Mouse (Mus musculus) forebrain, embryonic 16.5 days (tissue): ENCODE data around the gene Ptgds. TPM values are rescaled to one million over a fixed set of nuclear protein-coding genes. Genes with fewer than 3 reads are reported as not detected.

Experiments used
- ATAC-seq: fragments of 200-750 bp; cut with Nextera tagmentation; 2 replicates; pipeline ENCODE4 v1.8.0; 2017; ENCODE audit warnings: mild to moderate bottlenecking, moderate library complexity
- H3K27ac ChIP-seq: fragments of 300-500 bp; sonication (generic); 2 replicates; pipeline ENCODE4 v1.5.1; 2014; ENCODE audit warnings: low read length, control low read depth
- H3K27me3 ChIP-seq: fragments of 300-500 bp; sonication (generic); replicated peaks from 2 replicates; pipeline ENCODE4 v1.6.1; 2014; ENCODE audit warnings: low read length; ENCODE audit not compliant: control insufficient read depth, insufficient read depth
- H3K36me3 ChIP-seq: fragments of 300-500 bp; sonication (generic); 2 replicates; pipeline ENCODE4 v1.6.1; 2014; ENCODE audit not compliant: control insufficient read depth, insufficient read depth
- H3K4me1 ChIP-seq: fragments of 300-500 bp; sonication (generic); replicated peaks from 2 replicates; pipeline ENCODE4 v1.6.1; 2014; ENCODE audit warnings: low read length; ENCODE audit not compliant: control insufficient read depth, insufficient read depth
- H3K4me2 ChIP-seq: fragments of 300-500 bp; sonication (generic); 2 replicates; pipeline ENCODE4 v1.6.1; 2014; ENCODE audit warnings: mild to moderate bottlenecking, low read length, control low read depth
- H3K4me3 ChIP-seq: fragments of 300-500 bp; sonication (generic); replicated peaks from 2 replicates; pipeline ENCODE4 v1.5.1; 2014; ENCODE audit warnings: mild to moderate bottlenecking, low read length, control low read depth
- H3K9ac ChIP-seq: fragments of 300-500 bp; sonication (generic); replicated peaks from 2 replicates; pipeline ENCODE4 v1.6.1; 2014; ENCODE audit warnings: low read depth, low read length, control low read depth
- H3K9me3 ChIP-seq: fragments of 300-500 bp; sonication (generic); 2 replicates; pipeline ENCODE4 v1.6.1; 2016; ENCODE audit warnings: low read length; ENCODE audit not compliant: control insufficient read depth
- WGBS: fragments of 180-500 bp; shearing (Covaris S2); extraction: QIAGEN DNeasy Blood & Tissue Kit; methylation state at CpG from one replicate; pipeline ENCODE4 v1.1.7; 2014; 5-methylcytosine and 5-hydroxymethylcytosine counted together
- polyA plus RNA-seq: library from polyadenylated mRNA; unstranded; fragments of >200 nt; fragmentation: Nextera tagmentation; extraction: Ambion mirVana; gene quantifications from 2 replicates; pipeline ENCODE4 v1.2.1, GENCODE M21; 2015

Ptgds gene
- polyA plus RNA-seq, 1 experiment from 2014 or later, result 212 TPM

DNA sequence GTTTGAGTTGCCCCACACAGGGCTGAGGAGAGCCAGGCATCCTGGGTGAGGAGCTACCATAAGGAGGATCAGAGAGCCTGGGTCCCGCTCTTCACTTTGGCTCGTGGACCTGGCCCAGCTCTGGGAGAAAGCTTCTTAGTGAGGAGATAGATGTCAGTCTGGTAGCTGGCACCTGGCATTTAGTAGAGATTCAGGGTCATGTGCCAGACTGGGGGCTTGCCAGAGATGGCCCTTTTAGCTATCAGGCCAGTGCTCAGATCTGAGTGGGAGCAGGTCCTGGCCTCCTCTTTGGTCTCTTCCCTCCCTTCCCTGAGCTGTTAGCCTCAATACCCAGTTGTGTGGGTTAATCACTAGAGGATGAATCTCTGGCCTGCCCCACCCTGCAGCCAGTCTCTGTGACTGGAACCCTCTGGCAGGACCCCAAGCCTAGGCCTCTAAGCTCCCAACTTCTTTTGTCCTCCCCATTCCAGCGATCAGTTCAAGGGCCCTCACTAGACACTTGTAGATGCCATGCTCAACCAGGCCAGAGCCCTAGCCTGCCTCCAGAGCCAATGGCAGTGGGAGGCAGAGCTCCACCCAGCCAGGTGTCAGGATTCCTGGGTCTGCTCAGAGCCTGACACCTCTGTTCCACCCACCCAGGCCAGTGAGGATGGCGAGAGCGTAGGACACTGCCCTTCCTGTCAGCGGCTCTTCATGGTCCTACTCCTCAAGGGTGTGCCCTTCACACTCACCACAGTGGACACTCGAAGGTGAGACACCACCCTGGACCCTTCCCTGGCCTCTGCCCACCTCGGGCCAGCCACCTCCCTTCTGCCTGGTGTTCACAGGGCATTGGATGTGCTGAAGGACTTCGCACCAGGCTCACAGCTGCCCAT lies 12.6 kb downstream of the Ptgds start:
- peaks cover 20% of the 10 kb centered on the region for H3K4me1 ChIP-seq
- WGBS, result 85% methylated on average over 9 of the region's 9 CpGs
- no peak for ATAC-seq
- H3K27me3 ChIP-seq, result no peaks in the 10 kb centered on the region
- H3K27ac ChIP-seq, result no peak overlapping the region
- no peak overlapping the region for H3K4me3 ChIP-seq
- H3K9ac ChIP-seq, result no peak overlapping the region
- no peaks in the 10 kb centered on the region for H3K9me3 ChIP-seq
- H3K4me2 ChIP-seq, result no peak overlapping the region
- peaks cover 4% of the 10 kb centered on the region; the same call in 1 of the 2 replicates for H3K36me3 ChIP-seq

DNA sequence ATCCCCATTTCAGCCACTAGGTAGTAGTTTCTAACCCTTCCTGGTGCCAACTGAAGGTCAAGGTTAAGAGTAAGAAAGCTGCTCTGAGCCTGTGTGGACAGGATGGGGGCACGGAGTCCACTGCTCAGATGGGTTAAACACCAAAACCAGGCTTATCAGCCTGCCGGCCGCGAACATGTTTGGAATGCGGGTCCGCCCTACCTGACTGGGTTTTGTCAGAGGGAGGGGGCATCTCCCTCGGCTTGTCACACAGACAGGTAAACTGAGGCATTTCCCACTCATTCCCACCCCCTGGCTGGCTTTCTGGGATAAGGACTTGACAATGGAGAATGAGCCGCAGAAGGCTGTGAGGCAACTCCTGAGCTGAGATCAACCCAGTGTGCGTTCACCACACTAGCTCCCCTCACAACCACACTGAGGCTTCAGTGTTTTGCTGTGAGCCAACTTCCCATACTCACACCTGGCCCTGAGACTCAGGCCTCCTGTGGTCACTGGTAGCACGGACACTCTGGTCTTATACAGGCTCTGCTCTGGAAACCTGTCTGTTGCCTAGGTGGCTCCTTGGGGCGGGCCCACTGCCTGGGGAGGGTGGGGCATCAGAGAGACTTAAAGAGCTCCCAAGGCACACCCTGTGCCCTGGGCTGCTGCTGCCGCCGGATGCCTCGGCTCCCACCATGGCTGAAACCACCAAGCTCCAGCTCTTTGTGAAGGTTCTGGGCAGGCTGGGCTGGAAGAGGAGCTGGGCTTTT lies 13.5 kb downstream of the Ptgds start, which contains the start of gene Clic3:
TSS of gene Clic3 (plus strand) at position 634 of the 749 bp plus-strand sequence.
- Histone ChIP-seq H3K27me3 (no peaks in the 10 kb centered on the region), H3K27ac (no peak within 1 kb of the TSS), H3K9ac (no peak within 1 kb of the TSS), H3K4me1 (peaks cover 20% of the 10 kb centered on the region), H3K4me3 (no peak within 1 kb of the TSS), H3K4me2 (no peak within 1 kb of the TSS), H3K36me3 (peaks cover 4% of the 10 kb centered on the region; the same call in 1 of the 2 replicates), H3K9me3 (no peaks in the 10 kb centered on the region)
- WGBS, result 64% methylated on average over 14 of the region's 14 CpGs
- no peak for ATAC-seq

GRCm38 (mm10) chr2:25452951-25453350 lies 16.9 kb downstream of the Ptgds start:
- Histone ChIP-seq H3K27ac (no peak overlapping the region), H3K36me3 (peaks cover under 1% of the 10 kb centered on the region; the same call in 1 of the 2 replicates), H3K4me3 (no peak overlapping the region), H3K9ac (no peak overlapping the region), H3K9me3 (no peaks in the 10 kb centered on the region), H3K4me1 (no peaks in the 10 kb centered on the region), H3K27me3 (no peaks in the 10 kb centered on the region), H3K4me2 (no peak overlapping the region)
- 31% methylated on average over 1 of the region's 1 CpGs for WGBS
- no peak for ATAC-seq

- H3K4me1 ChIP-seq, result no peaks in the 10 kb centered on the region
- H3K36me3 ChIP-seq, result no peaks in the 10 kb centered on the region
- no peak overlapping the region for H3K4me2 ChIP-seq
- H3K4me3 ChIP-seq, result no peak overlapping the region
- H3K27me3 ChIP-seq, result no peaks in the 10 kb centered on the region
- H3K27ac ChIP-seq, result no peak overlapping the region
- no peak overlapping the region for H3K9ac ChIP-seq
- no peak for ATAC-seq
- H3K9me3 ChIP-seq, result no peaks in the 10 kb centered on the region
- 92% methylated on average over 8 of the region's 8 CpGs for WGBS
These were observed 18.8 kb downstream of the Ptgds start for GRCm38 (mm10) chr2:25450853-25451647.

GRCm38 (mm10) chr2:25442682-25443081 lies 27.2 kb downstream of the Ptgds start:
- no peak for ATAC-seq
- H3K27me3 ChIP-seq, result no peaks in the 10 kb centered on the region
- H3K4me3 ChIP-seq, result no peak overlapping the region
- H3K27ac ChIP-seq, result no peak overlapping the region
- H3K36me3 ChIP-seq, result peaks cover 26% of the 10 kb centered on the region
- H3K9ac ChIP-seq, result no peak overlapping the region
- no peaks in the 10 kb centered on the region for H3K4me1 ChIP-seq
- 93% methylated on average over 14 of the region's 14 CpGs for WGBS
- no peaks in the 10 kb centered on the region for H3K9me3 ChIP-seq
- H3K4me2 ChIP-seq, result no peak overlapping the region

DNA sequence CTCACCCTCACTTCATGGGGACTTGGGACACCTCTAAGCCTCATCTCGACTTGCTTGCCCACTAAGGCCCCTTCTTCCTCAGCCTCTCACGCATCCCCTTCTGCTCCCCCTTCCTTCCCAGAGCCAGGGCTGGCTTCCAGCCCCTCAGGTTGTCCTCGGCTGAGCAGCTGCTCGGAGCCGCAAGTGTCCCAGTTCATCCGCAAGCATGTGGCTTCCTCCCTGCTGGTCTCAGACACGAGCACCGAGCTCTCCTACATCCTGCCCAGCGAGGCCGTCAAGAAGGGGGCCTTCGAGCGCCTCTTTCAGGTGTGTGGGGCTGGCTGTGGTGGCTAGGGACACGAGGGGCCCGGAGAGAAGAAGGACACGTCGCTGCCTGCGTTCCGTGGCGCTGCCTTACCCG lies 28.8 kb downstream of the Ptgds start:
- H3K27ac ChIP-seq, result no peak overlapping the region
- H3K4me1 ChIP-seq, result no peaks in the 10 kb centered on the region
- H3K36me3 ChIP-seq, result peaks cover 26% of the 10 kb centered on the region
- H3K9me3 ChIP-seq, result no peaks in the 10 kb centered on the region
- 89% methylated on average over 20 of the region's 20 CpGs for WGBS
- no peaks in the 10 kb centered on the region for H3K27me3 ChIP-seq
- no peak for ATAC-seq
- no peak overlapping the region for H3K9ac ChIP-seq
- H3K4me2 ChIP-seq, result no peak overlapping the region
- H3K4me3 ChIP-seq, result no peak overlapping the region

DNA sequence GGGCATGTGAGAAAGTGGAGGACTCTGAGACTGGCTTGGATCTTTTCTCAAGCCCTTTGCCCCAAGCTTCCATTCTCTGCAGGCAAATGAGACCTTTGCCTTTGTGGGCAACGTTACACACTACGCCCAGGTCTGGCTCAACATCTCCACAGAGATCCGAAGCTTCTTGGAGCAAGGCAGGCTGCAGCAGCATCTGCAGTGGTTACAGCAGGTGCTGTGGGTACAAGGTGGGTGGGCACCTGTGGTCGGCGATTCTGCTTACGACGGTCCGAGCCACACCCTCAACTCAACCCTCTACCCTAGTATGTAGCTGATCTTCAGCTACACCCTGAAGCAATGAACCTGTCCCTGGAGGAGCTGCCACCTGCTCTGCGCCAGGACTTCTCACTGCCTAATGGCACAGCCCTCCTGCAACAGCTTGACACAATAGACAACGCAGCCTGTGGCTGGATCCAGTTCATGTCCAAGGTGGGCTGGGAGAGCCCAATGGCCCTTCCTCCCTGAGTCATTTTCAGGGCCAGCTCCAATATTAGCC lies 33.5 kb downstream of the Ptgds start:
- whole genome bisulfite sequencing, result 95% methylated on average over 10 of the region's 10 CpGs
- no peak overlapping the region for H3K27ac ChIP-seq
- no peak overlapping the region for H3K4me2 ChIP-seq
- H3K4me3 ChIP-seq, result no peak overlapping the region
- peaks cover 4% of the 10 kb centered on the region for H3K36me3 ChIP-seq
- ATAC-seq, result no peak
- H3K4me1 ChIP-seq, result peaks cover under 1% of the 10 kb centered on the region; the same call in 1 of the 2 replicates
- H3K9me3 ChIP-seq, result no peaks in the 10 kb centered on the region
- no peak overlapping the region for H3K9ac ChIP-seq
- no peaks in the 10 kb centered on the region for H3K27me3 ChIP-seq

GRCm38 (mm10) chr2:25434292-25434691 lies 35.6 kb downstream of the Ptgds start:
- H3K36me3 ChIP-seq, result peaks cover 4% of the 10 kb centered on the region
- WGBS, result 93% methylated on average over 8 of the region's 8 CpGs
- no peak overlapping the region for H3K27ac ChIP-seq
- no peaks in the 10 kb centered on the region for H3K27me3 ChIP-seq
- H3K4me3 ChIP-seq, result no peak overlapping the region
- H3K4me1 ChIP-seq, result peaks cover 20% of the 10 kb centered on the region
- no peaks in the 10 kb centered on the region for H3K9me3 ChIP-seq
- H3K4me2 ChIP-seq, result no peak overlapping the region
- no peak overlapping the region for H3K9ac ChIP-seq
- ATAC-seq, result no peak
